Mouse (Mus musculus) myocyte (in vitro differentiated cells): Measurements from ENCODE around the gene Gtf2h1. TPM values are rescaled to one million over a fixed set of nuclear protein-coding genes. Genes with fewer than 3 reads are reported as not detected.

Source experiments
- H3K27me3 ChIP-seq: one replicate; pipeline ENCODE4 v1.6.1; 2011; ENCODE audit not compliant: control insufficient read depth, insufficient read depth, insufficient read length
- H3K36me3 ChIP-seq: one replicate; pipeline ENCODE4 v1.6.1; 2011; ENCODE audit not compliant: control insufficient read depth, insufficient read depth
- H3K4me2 ChIP-seq: one replicate; pipeline ENCODE4 v1.6.1; 2011; ENCODE audit warnings: low read depth, control low read depth
- H3K4me3 ChIP-seq: one replicate; pipeline ENCODE4 v1.5.1; 2011; ENCODE audit warnings: mild to moderate bottlenecking, control low read depth, moderate library complexity
- H3K79me2 ChIP-seq: one replicate; pipeline ENCODE4 v1.6.1; 2011; ENCODE audit not compliant: control insufficient read depth, insufficient read depth
- H3ac ChIP-seq: one replicate; pipeline ENCODE4 v1.6.1; 2011; ENCODE audit not compliant: control insufficient read depth, insufficient read length
- CEBPB ChIP-seq: IDR thresholded peaks from 2 replicates; pipeline ENCODE4 v1.6.1; 2011; ENCODE audit warnings: mild to moderate bottlenecking, moderate library complexity; ENCODE audit not compliant: poor library complexity, insufficient read depth, severe bottlenecking
- E2F4 ChIP-seq: IDR thresholded peaks from one replicate; pipeline ENCODE4 v1.6.1; 2011; ENCODE audit warnings: mild to moderate bottlenecking, control low read depth, moderate library complexity; ENCODE audit not compliant: insufficient read depth
- MAX ChIP-seq: IDR thresholded peaks from one replicate; pipeline ENCODE4 v1.6.1; 2011; ENCODE audit warnings: low read depth, mild to moderate bottlenecking, control low read depth
- MYOD1 ChIP-seq, 3 experiments: IDR thresholded peaks; one replicate each; pipeline ENCODE4 v1.6.1; 2011; ENCODE audit warnings: control low read depth in 2 of 3, low read depth in 2 of 3, mild to moderate bottlenecking in 2 of 3, moderate library complexity in 1 of 3; ENCODE audit not compliant: insufficient read length in 2 of 3, control insufficient read depth in 1 of 3
- MYOG ChIP-seq, 3 experiments: IDR thresholded peaks; one replicate each; pipeline ENCODE4 v1.6.1; 2011; ENCODE audit warnings: control low read depth in 2 of 3, low read depth in 2 of 3, mild to moderate bottlenecking in 2 of 3; ENCODE audit not compliant: insufficient read length in 2 of 3, control insufficient read depth in 1 of 3, insufficient read depth in 1 of 3
- POLR2A ChIP-seq: IDR thresholded peaks from one replicate; pipeline ENCODE4 v1.6.1; 2011; ENCODE audit warnings: low read depth, mild to moderate bottlenecking, control low read depth, moderate library complexity; ENCODE audit not compliant: insufficient read length
- POLR2AphosphoS2 ChIP-seq: IDR thresholded peaks from one replicate; pipeline ENCODE4 v1.6.1; 2011; ENCODE audit warnings: low read depth, control low read depth; ENCODE audit not compliant: insufficient read length
- REST ChIP-seq: IDR thresholded peaks from one replicate; pipeline ENCODE4 v1.6.1; 2011; ENCODE audit warnings: mild to moderate bottlenecking, control low read depth, moderate library complexity; ENCODE audit not compliant: insufficient read depth, insufficient read length
- SRF ChIP-seq: IDR thresholded peaks from one replicate; pipeline ENCODE4 v1.6.1; 2011; ENCODE audit warnings: low read depth; ENCODE audit not compliant: control insufficient read depth, insufficient read length
- TCF12 ChIP-seq: IDR thresholded peaks from one replicate; pipeline ENCODE4 v1.6.1; 2011; ENCODE audit warnings: mild to moderate bottlenecking, control low read depth; ENCODE audit not compliant: poor library complexity, insufficient read depth, severe bottlenecking
- TCF3 ChIP-seq: IDR thresholded peaks from one replicate; pipeline ENCODE4 v1.6.1; 2011; ENCODE audit warnings: low read depth, control low read depth; ENCODE audit not compliant: insufficient read length
- USF1 ChIP-seq: IDR thresholded peaks from one replicate; pipeline ENCODE4 v1.6.1; 2011; ENCODE audit warnings: low read depth, mild to moderate bottlenecking, control low read depth, moderate library complexity
- polyA plus RNA-seq: library from polyadenylated mRNA; unstranded; fragments of >200 nt; fragmentation: generic; extraction: Trizol; gene quantifications from one replicate; pipeline ENCODE4 v1.2.1, GENCODE M21; 2012; ENCODE audit warnings: missing spikeins

Gtf2h1 gene
- polyA plus RNA-seq, 1 experiment = 18.0 TPM

DNA sequence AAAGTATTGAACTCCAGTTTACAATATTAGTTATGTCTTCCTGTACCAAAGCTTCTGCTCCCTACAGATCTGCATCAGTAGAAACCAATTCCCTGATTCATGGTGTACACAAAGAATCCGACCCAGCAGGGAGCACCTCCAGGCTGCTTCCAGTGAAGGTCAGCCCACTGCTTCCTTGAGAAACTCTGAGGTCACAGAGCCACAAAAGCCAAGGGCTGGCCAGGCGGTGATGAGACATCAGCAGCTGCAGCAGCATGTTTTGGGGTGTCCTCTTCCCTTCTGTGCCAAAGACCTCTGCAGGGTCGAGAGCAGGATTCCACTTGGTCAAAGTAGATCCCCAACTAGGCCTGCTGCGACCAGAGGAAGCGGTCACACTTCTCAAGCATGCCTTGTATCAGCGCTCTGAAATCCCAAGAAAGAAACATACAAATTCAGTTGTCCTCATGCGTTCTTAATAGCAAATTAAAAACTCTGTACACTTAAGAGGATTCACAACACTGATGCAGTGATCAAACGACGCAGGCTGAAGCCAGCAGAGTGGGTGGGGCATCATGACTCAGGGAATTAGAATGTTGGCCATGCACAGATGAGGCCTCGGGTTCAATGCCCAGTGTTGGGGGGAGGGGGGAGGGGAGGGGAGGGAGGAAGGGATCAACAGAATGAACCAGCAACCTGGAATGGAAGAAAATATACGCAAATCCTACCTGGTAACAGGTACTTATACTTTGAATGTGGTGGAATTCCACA lies 34.7 kb upstream of the Gtf2h1 start:
- peak; percentile 60 to 95 (median 89) for TF ChIP-seq MYOD1 (IDR thresholded peaks at IDR 0.05; ENCODE audit: control insufficient read depth in 1 of 3, insufficient read length in 2 of 3, low read depth in 2 of 3)
- TF ChIP-seq USF1 = no peak
- peak; percentile 23 to 88 (median 44) for TF ChIP-seq MYOG (IDR thresholded peaks at IDR 0.05; ENCODE audit: control insufficient read depth in 1 of 3, insufficient read depth in 1 of 3, insufficient read length in 2 of 3, low read depth in 2 of 3)
- no peak for TF ChIP-seq REST
- peak; percentile 12 for TF ChIP-seq TCF3
- no peak overlapping the region for H3K4me3 ChIP-seq
- H3K79me2 ChIP-seq = no peaks in the 10 kb centered on the region
- no peak overlapping the region for H3ac ChIP-seq
- no peaks in the 10 kb centered on the region for H3K27me3 ChIP-seq
- peak overlapping the region; percentile 53 for H3K4me2 ChIP-seq
- no peaks in the 10 kb centered on the region for H3K36me3 ChIP-seq

DNA sequence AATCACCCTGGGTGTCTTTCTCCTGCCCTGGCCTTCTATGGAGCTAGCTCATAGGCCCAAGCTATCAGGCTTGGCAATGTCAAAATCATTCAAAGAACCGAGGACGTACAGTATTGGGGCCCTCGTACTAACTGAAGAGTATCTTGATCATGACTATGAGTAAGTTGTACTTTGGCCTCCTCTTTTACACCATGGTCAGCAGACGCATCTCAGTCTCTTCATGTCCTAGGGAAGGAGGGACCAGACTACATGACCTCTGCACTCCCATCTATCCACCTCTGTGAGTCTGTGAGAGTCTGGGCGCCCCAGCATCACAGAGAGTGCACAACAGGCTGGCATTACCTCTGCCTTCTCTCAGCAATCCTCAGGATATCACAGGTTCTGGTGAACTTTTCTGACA lies 33.3 kb upstream of the Gtf2h1 start:
- H3K4me3 ChIP-seq = no peak overlapping the region
- no peaks in the 10 kb centered on the region for H3K79me2 ChIP-seq
- no peak overlapping the region for H3K4me2 ChIP-seq
- no peak for TF ChIP-seq E2F4
- no peak for TF ChIP-seq POLR2AphosphoS2
- TF ChIP-seq SRF = no peak
- TF ChIP-seq MYOD1 (IDR thresholded peaks at IDR 0.05; ENCODE audit: control insufficient read depth in 1 of 3, insufficient read length in 2 of 3, low read depth in 2 of 3) = no peak
- TF ChIP-seq CEBPB = no peak
- TF ChIP-seq POLR2A = no peak
- no peak for TF ChIP-seq TCF12
- TF ChIP-seq MYOG (IDR thresholded peaks at IDR 0.05; ENCODE audit: control insufficient read depth in 1 of 3, insufficient read depth in 1 of 3, insufficient read length in 2 of 3, low read depth in 2 of 3) = no peak
- H3K36me3 ChIP-seq = peaks cover 6% of the 10 kb centered on the region
- H3ac ChIP-seq = no peak overlapping the region
- no peaks in the 10 kb centered on the region for H3K27me3 ChIP-seq

DNA sequence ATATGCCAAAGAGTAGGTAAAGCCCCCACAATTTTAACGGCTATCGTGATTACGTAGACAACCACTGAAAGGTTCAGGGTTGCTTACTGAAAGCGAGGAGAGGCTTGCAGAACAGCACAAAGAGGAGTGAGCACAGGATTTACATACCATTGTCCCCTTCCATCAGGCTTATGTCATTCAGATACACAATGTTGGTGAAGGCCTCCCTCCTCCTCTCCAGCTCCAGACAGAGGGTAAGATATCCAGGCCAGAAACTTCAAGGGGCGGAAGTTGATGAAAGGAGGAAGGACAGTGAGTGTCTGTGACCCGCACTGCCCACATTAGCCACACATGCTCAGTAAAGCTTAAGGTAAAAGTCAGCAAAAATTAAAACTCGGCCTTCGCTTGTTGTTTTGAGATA lies 31.2 kb upstream of the Gtf2h1 start:
- no peaks in the 10 kb centered on the region for H3K27me3 ChIP-seq
- no peak overlapping the region for H3ac ChIP-seq
- H3K36me3 ChIP-seq = peaks cover 18% of the 10 kb centered on the region
- no peak overlapping the region for H3K4me2 ChIP-seq
- no peaks in the 10 kb centered on the region for H3K79me2 ChIP-seq
- TF ChIP-seq SRF (no peak), POLR2AphosphoS2 (no peak), USF1 (no peak), MYOG (IDR thresholded peaks at IDR 0.05; ENCODE audit: control insufficient read depth in 1 of 3, insufficient read depth in 1 of 3, insufficient read length in 2 of 3, low read depth in 2 of 3) (no peak)
- no peak overlapping the region for H3K4me3 ChIP-seq

- Histone ChIP-seq H3K36me3 (peaks cover 22% of the 10 kb centered on the region), H3K27me3 (no peaks in the 10 kb centered on the region), H3K79me2 (no peaks in the 10 kb centered on the region), H3K4me2 (no peak overlapping the region), H3ac (no peak overlapping the region), H3K4me3 (no peak overlapping the region)
- TF ChIP-seq POLR2A = no peak
- TF ChIP-seq POLR2AphosphoS2 = no peak
Observed at GRCm38 (mm10) chr7:46767371-46767770, 28.5 kb upstream of the Gtf2h1 start.

- TF ChIP-seq MAX (no peak), POLR2A (no peak), MYOD1 (IDR thresholded peaks at IDR 0.05; ENCODE audit: control insufficient read depth in 1 of 3, insufficient read length in 2 of 3, low read depth in 2 of 3) (no peak), USF1 (no peak), TCF12 (no peak), TCF3 (no peak), CEBPB (no peak)
Observed at GRCm38 (mm10) chr7:46768451-46768850, 27.5 kb upstream of the Gtf2h1 start.

More at GRCm38 (mm10) chr7:46768451-46768850, 27.5 kb upstream of the Gtf2h1 start:
- Histone ChIP-seq H3K36me3 (peaks cover 27% of the 10 kb centered on the region), H3ac (no peak overlapping the region), H3K79me2 (no peaks in the 10 kb centered on the region), H3K27me3 (no peaks in the 10 kb centered on the region), H3K4me2 (no peak overlapping the region), H3K4me3 (no peak overlapping the region)
